Mouse (Mus musculus) urinary bladder, postnatal 14 days (tissue): Measurements from ENCODE around the gene Cyp2d9.
"Not testable (repeated sequence)": the region's sequence is repeated elsewhere in the genome, so short reads cannot be mapped to it uniquely, and the experiment has no call there.

Source experiments
- DNase-seq: peaks from one replicate; pipeline ENCODE4 v3.0.0; 2021; ENCODE audit warnings: low spot score

The Cyp2d9 gene

GRCm38 (mm10) chr15:82450045-82450444 lies 16.8 kb downstream of the Cyp2d9 start:
- DNase-seq, result not testable (repeated sequence)

- not testable (repeated sequence) for DNase-seq
Observed at GRCm38 (mm10) chr15:82452133-82452532, 18.9 kb downstream of the Cyp2d9 start.

- not testable (repeated sequence) for DNase-seq
Observed at GRCm38 (mm10) chr15:82453501-82453900, 20.3 kb downstream of the Cyp2d9 start.

GRCm38 (mm10) chr15:82456086-82456790 lies 23.0 kb downstream of the Cyp2d9 start:
- DNase-seq, result not testable (repeated sequence)

- DNase-seq, result no peak
Observed at GRCm38 (mm10) chr15:82457064-82458021, 24.1 kb downstream of the Cyp2d9 start.

GRCm38 (mm10) chr15:82459266-82459665 lies 26.0 kb downstream of the Cyp2d9 start:
- not testable (repeated sequence) for DNase-seq

GRCm38 (mm10) chr15:82464701-82465100 lies 31.5 kb downstream of the Cyp2d9 start:
- DNase-seq, result no peak

GRCm38 (mm10) chr15:82494273-82494672 lies 61.0 kb downstream of the Cyp2d9 start:
- DNase-seq, result not testable (repeated sequence)
